Mouse (Mus musculus) liver, adult 2 months (tissue): ENCODE measurements at regions not wholly inside any gene's neighbourhood (a gene's known extent, or its start where the extent isn't known, plus 50 kb on each side); places are given as distances from the start of the nearest gene placed in this dataset.

Source experiments
- CTCF ChIP-seq: fragments of 200-500 bp; IDR thresholded peaks from 2 replicates; pipeline ENCODE4 v1.5.1; 2011; ENCODE audit warnings: low read depth, low read length, control low read depth
- POLR2A ChIP-seq: fragments of 200-500 bp; IDR thresholded peaks from 2 replicates; pipeline ENCODE4 v1.6.1; 2011; ENCODE audit warnings: low read length, control low read depth; ENCODE audit not compliant: insufficient read depth; ENCODE audit errors: extremely low read depth

- no peak for TF ChIP-seq POLR2A
- no peak for TF ChIP-seq CTCF
Measured at GRCm38 (mm10) chr4:81059356-81059755, 148.9 kb downstream of the Lurap1l start.
